28 mouse cellular contexts compared by ENCODE assay signal in the genomic region with DNA sequence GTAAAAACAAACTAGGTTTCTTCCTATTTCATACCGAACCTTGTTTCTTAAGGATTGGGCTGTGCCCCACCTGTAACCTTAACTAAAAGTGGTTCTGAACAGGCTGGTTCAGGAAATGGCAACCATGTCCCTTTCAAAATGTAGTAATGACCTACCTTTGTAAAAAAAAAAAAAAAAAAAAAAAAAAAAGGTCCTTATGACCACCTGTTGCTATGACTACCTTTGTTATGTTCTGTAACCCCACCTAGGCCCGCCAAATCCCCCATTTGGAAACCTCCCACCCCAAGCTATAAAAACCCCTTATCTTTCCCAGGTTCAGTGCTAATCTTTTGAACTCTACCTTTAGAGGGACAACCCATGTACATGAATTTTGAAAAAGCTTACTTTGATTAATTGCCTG.
"Had no signal": no experiment of that assay in that cellular context is flagged by ENCODE, and none has a peak within 500 bp of the region (broad histone marks: within the 10 kb centered on the region; RNA-seq: fewer than 3 reads in every experiment).

No protein-coding gene starts in this region.

- H3K4me1 ChIP-seq: limb, embryonic 12.5 days; limb, embryonic 13.5 days; limb, embryonic 15.5 days; lung, embryonic 15.5 days; midbrain, embryonic 12.5 days; midbrain, embryonic 13.5 days; midbrain, embryonic 15.5 days; neural tube, embryonic 12.5 days had no signal

- H3K4me3 ChIP-seq: limb, embryonic 10.5 days; limb, embryonic 12.5 days; limb, embryonic 13.5 days; limb, embryonic 15.5 days; liver, embryonic 12.5 days; liver, embryonic 13.5 days; liver, embryonic 15.5 days; lung, embryonic 15.5 days; megakaryocyte, embryonic 14.5 days; midbrain, embryonic 10.5 days; midbrain, embryonic 12.5 days; midbrain, embryonic 13.5 days; midbrain, embryonic 15.5 days; myocyte; neural tube, embryonic 12.5 days had no signal

- H3K36me3 ChIP-seq: limb, embryonic 10.5 days; limb, embryonic 12.5 days; limb, embryonic 13.5 days; limb, embryonic 15.5 days; liver, embryonic 12.5 days; liver, embryonic 13.5 days; liver, embryonic 15.5 days; lung, embryonic 15.5 days; midbrain, embryonic 10.5 days; midbrain, embryonic 12.5 days; midbrain, embryonic 13.5 days; midbrain, embryonic 15.5 days; neural tube, embryonic 12.5 days had no signal

- DNase-seq: left cerebral cortex, postnatal 4 days; liver; liver, embryonic 13.5 days; liver, postnatal 0 days; lung, adult 18-20 months; lung, adult 2 months; lung, embryonic 14.5 days; lung, postnatal 10 days; lung, postnatal 14 days; lung, postnatal 36 days; lung, postnatal 4 days; midbrain, embryonic 14.5 days had no signal

- H3K27ac ChIP-seq: limb, embryonic 10.5 days; limb, embryonic 12.5 days; limb, embryonic 13.5 days; limb, embryonic 15.5 days; liver, embryonic 12.5 days; liver, embryonic 13.5 days; liver, embryonic 14.5 days; liver, embryonic 15.5 days; lung, embryonic 15.5 days; macrophage; midbrain, embryonic 10.5 days; midbrain, embryonic 12.5 days; midbrain, embryonic 13.5 days; midbrain, embryonic 15.5 days; neural tube, embryonic 12.5 days had no signal

- H3K9ac ChIP-seq: limb, embryonic 12.5 days; limb, embryonic 13.5 days; limb, embryonic 15.5 days; liver, embryonic 12.5 days; liver, embryonic 13.5 days; liver, embryonic 14.5 days; liver, embryonic 15.5 days; liver, postnatal 0 days; lung, embryonic 14.5 days; lung, embryonic 15.5 days; midbrain, embryonic 12.5 days; midbrain, embryonic 13.5 days; midbrain, embryonic 15.5 days; neural tube, embryonic 12.5 days had no signal

- H3K9me3 ChIP-seq: limb, embryonic 10.5 days; limb, embryonic 12.5 days; limb, embryonic 13.5 days; limb, embryonic 15.5 days; liver, embryonic 12.5 days; liver, embryonic 13.5 days; liver, embryonic 15.5 days; lung, embryonic 15.5 days; megakaryocyte, embryonic 14.5 days; midbrain, embryonic 10.5 days; midbrain, embryonic 12.5 days; midbrain, embryonic 13.5 days; midbrain, embryonic 15.5 days; neural tube, embryonic 12.5 days had no signal
